Mouse (Mus musculus) frontal cortex, postnatal 36 days (tissue): ENCODE measurements at regions not wholly inside any gene's neighbourhood (a gene's known extent, or its start where the extent isn't known, plus 50 kb on each side); places are given as distances from the start of the nearest gene placed in this dataset.

Experiments
- DNase-seq, 2 experiments: peaks; one replicate each; pipeline ENCODE4 v3.0.0; 2022; ENCODE audit warnings: low spot score in 2 of 2

- DNase-seq = no peak
These were observed 639.1 kb upstream of the 4921530L21Rik start for GRCm38 (mm10) chr14:95241946-95242345.

GRCm38 (mm10) chr14:95248859-95249258 is 632.2 kb upstream of the 4921530L21Rik start:
- no peak for DNase-seq

GRCm38 (mm10) chr14:95256110-95256509 is 624.9 kb upstream of the 4921530L21Rik start:
- DNase-seq = no peak

- no peak for DNase-seq
These were observed 599.6 kb upstream of the 4921530L21Rik start for GRCm38 (mm10) chr14:95281431-95281830.

- DNase-seq = no peak
These were observed 599.0 kb upstream of the 4921530L21Rik start for GRCm38 (mm10) chr14:95282016-95282415.

- DNase-seq = no peak
These were observed 566.7 kb upstream of the 4921530L21Rik start for GRCm38 (mm10) chr14:95314134-95314924.

- DNase-seq = peak; percentile 52 to 66
These were observed 524.1 kb upstream of the 4921530L21Rik start for GRCm38 (mm10) chr14:95356968-95357367.
